14 mouse cellular contexts compared by ENCODE assay signal in genomic region chr13:57960254-57960653, GRCm38 (mm10). TPM values are rescaled to one million over a fixed set of nuclear protein-coding genes. Genes with fewer than 3 reads are reported as not detected.
"Had no signal": no experiment of that assay in that cellular context is flagged by ENCODE, and none has a peak within 500 bp of the region (broad histone marks: within the 10 kb centered on the region; RNA-seq: fewer than 3 reads in every experiment).

No protein-coding gene starts in this region.

- DNase-seq: lung, adult 18-20 months; lung, embryonic 14.5 days; lung, postnatal 10 days; lung, postnatal 4 days; retina, postnatal 1 day; right cerebral cortex, adult 18-20 months; right cerebral cortex, postnatal 25 days; right cerebral cortex, postnatal 4 days; spleen, adult 18-20 months; thymus, adult 18-20 months; thymus, postnatal 14 days; thymus, postnatal 36 days had no signal

RNA-seq across cellular contexts. Expression of gene Spock1, which starts 52.1 kb away (rescaled TPM):
- total RNA-seq: megakaryocyte, adult 5-6 weeks; megakaryocyte-erythroid progenitor cell, adult 5-6 weeks had no signal
